Mouse (Mus musculus): ENCODE results near the gene Fto. TPM values are rescaled to one million over a fixed set of nuclear protein-coding genes. Genes with fewer than 3 reads are reported as not detected.

Fto gene
- 11.5 and 14.7 TPM in 2 replicates for polyA plus RNA-seq (2012; rRNA removed)

GRCm38 (mm10) chr8:91312835-91313832 is at the start of gene Fto, which contains the start of gene Rpgrip1l:
Fto (plus strand) TSS chr8:91313525.
Rpgrip1l (minus strand) TSS chr8:91313262.

Other genes starting within 250 kb of the Fto start
- gene Rbl2, start 243.5 kb upstream of the Fto start, polyA plus RNA-seq (2012; rRNA removed): 6.1 and 6.7 TPM in 2 replicates
- 5.6 and 6.0 TPM in 2 replicates for gene Aktip, start 113.5 kb upstream of the Fto start, polyA plus RNA-seq (2012; rRNA removed)
- gene Rpgrip1l, start 263 bp upstream of the Fto start, polyA plus RNA-seq (2012; rRNA removed): 0.82 and 1.3 TPM in 2 replicates

Data from liver, embryonic 18 days (tissue).